In the genomic region with DNA sequence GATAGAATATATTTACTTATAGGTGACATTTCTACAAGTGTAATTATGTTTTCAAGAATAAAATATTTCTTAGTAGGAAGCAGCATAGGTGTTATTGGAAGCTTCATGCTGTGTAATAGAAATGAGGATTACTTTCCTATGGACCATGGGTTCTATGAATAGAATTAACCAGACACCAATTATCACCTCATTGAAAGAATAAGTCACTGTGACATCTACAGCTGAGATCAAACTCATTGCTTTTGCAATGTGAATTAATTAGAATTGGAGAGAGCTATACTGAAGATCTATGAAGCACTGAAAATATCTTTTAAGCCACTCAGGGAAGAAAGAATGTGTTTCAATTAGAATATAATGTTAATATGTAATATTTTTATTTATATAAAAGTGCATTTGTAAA, we compare ENCODE assay signal across 24 mouse cellular contexts.
"Had no signal": no experiment of that assay in that cellular context is flagged by ENCODE, and none has a peak within 500 bp of the region (broad histone marks: within the 10 kb centered on the region; RNA-seq: fewer than 3 reads in every experiment).

No protein-coding gene starts in this region.

- H3K36me3 ChIP-seq: heart, embryonic 13.5 days; heart, embryonic 15.5 days; hindbrain, embryonic 13.5 days; hindbrain, embryonic 15.5 days; kidney, embryonic 15.5 days; limb, embryonic 13.5 days; limb, embryonic 15.5 days; liver, embryonic 12.5 days had no signal

- H3K9ac ChIP-seq: heart, embryonic 13.5 days; heart, embryonic 15.5 days; hindbrain, embryonic 13.5 days; hindbrain, embryonic 15.5 days; kidney, embryonic 15.5 days; limb, embryonic 13.5 days; limb, embryonic 15.5 days; liver, embryonic 12.5 days; liver, embryonic 14.5 days had no signal

- H3K9me3 ChIP-seq: heart, embryonic 13.5 days; heart, embryonic 15.5 days; hindbrain, embryonic 13.5 days; hindbrain, embryonic 15.5 days; kidney, embryonic 15.5 days; limb, embryonic 13.5 days; limb, embryonic 15.5 days; liver, embryonic 12.5 days had no signal

- H3K4me2 ChIP-seq: heart, embryonic 11.5 days; heart, embryonic 13.5 days; heart, embryonic 15.5 days; hindbrain, embryonic 13.5 days; hindbrain, embryonic 15.5 days; kidney, embryonic 15.5 days; limb, embryonic 13.5 days; limb, embryonic 15.5 days; liver, embryonic 12.5 days had no signal

- ATAC-seq: hindbrain, postnatal 0 days; intestine, embryonic 16.5 days; liver, embryonic 12.5 days had no signal

- DNase-seq: gastrocnemius, postnatal 14 days; gastrocnemius, postnatal 36 days; heart, adult 11 months; heart, adult 2 months; heart, postnatal 14 days; heart, postnatal 36 days; kidney, adult 11 months; kidney, adult 2 months; kidney, adult 9 months; kidney, postnatal 14 days; kidney, postnatal 36 days had no signal

- H3K4me1 ChIP-seq: heart, embryonic 13.5 days; heart, embryonic 15.5 days; hindbrain, embryonic 13.5 days; hindbrain, embryonic 15.5 days; kidney, embryonic 15.5 days; limb, embryonic 13.5 days; limb, embryonic 15.5 days; liver, embryonic 12.5 days had no signal

- H3K27ac ChIP-seq: heart, adult 2 months; heart, embryonic 13.5 days; heart, embryonic 15.5 days; hindbrain, embryonic 13.5 days; hindbrain, embryonic 15.5 days; hindbrain, postnatal 0 days; kidney, embryonic 15.5 days; kidney, postnatal 0 days; limb, embryonic 13.5 days; limb, embryonic 15.5 days; liver, embryonic 12.5 days; liver, embryonic 14.5 days had no signal

- H3K27me3 ChIP-seq: heart, embryonic 13.5 days; heart, embryonic 15.5 days; hindbrain, embryonic 13.5 days; hindbrain, embryonic 15.5 days; kidney, embryonic 15.5 days; limb, embryonic 13.5 days; limb, embryonic 15.5 days; liver, embryonic 12.5 days had no signal

- H3K4me3 ChIP-seq: heart, adult 2 months; heart, embryonic 13.5 days; heart, embryonic 15.5 days; hindbrain, embryonic 13.5 days; hindbrain, embryonic 15.5 days; kidney, embryonic 15.5 days; limb, embryonic 13.5 days; limb, embryonic 15.5 days; liver, embryonic 12.5 days had no signal
